Mouse (Mus musculus) MEL (cell line): Measurements from ENCODE around the gene Mrm2.

Experiments used
- BHLHE40 ChIP-seq: IDR thresholded peaks from 2 replicates; pipeline ENCODE4 v1.6.1; 2012; ENCODE audit warnings: low read depth, mild to moderate bottlenecking, inconsistent platforms, low read length, improper control_type of control experiment, borderline replicate concordance
- CTCF ChIP-seq, 3 experiments: IDR thresholded peaks in 2 of 3; conservative IDR thresholded peaks in 1 of 3; 2 replicates each; pipeline ENCODE4 v1.5.1; 2011 to 2012; ENCODE audit warnings: low read length in 3 of 3, low read depth in 2 of 3, mild to moderate bottlenecking in 2 of 3, improper control_type of control experiment in 1 of 3, inconsistent platforms in 1 of 3, mixed read lengths in 1 of 3, moderate library complexity in 1 of 3; ENCODE audit not compliant: control insufficient read depth in 1 of 3, insufficient read depth in 1 of 3, poor library complexity in 1 of 3, severe bottlenecking in 1 of 3
- E2F4 ChIP-seq: IDR thresholded peaks from 2 replicates; pipeline ENCODE4 v1.6.1; 2011; ENCODE audit warnings: low read depth, low read length, improper control_type of control experiment, borderline replicate concordance
- HCFC1 ChIP-seq: IDR thresholded peaks from 2 replicates; pipeline ENCODE4 v1.6.1; 2012; ENCODE audit warnings: low read depth, mild to moderate bottlenecking, inconsistent platforms, low read length, improper control_type of control experiment, moderate library complexity
- MXI1 ChIP-seq: IDR thresholded peaks from 2 replicates; pipeline ENCODE4 v1.6.1; 2011; ENCODE audit warnings: mild to moderate bottlenecking, low read depth, low read length, improper control_type of control experiment
- NRF1 ChIP-seq: IDR thresholded peaks from 2 replicates; pipeline ENCODE4 v1.6.1; 2014; ENCODE audit warnings: low read depth, mild to moderate bottlenecking, inconsistent platforms, low read length, improper control_type of control experiment, moderate library complexity; ENCODE audit not compliant: poor library complexity, insufficient read depth, severe bottlenecking
- POLR2A ChIP-seq, 2 experiments: IDR thresholded peaks; 2 replicates each; pipeline ENCODE4 v1.6.1; 2011 to 2012; ENCODE audit warnings: low read length in 2 of 2, mild to moderate bottlenecking in 2 of 2, control low read depth in 1 of 2, improper control_type of control experiment in 1 of 2, low read depth in 1 of 2, moderate library complexity in 1 of 2; ENCODE audit not compliant: control insufficient read depth in 1 of 2, insufficient read depth in 1 of 2, poor library complexity in 1 of 2
- POLR2AphosphoS5 ChIP-seq: IDR thresholded peaks from 2 replicates; pipeline ENCODE4 v1.6.1; 2012; ENCODE audit warnings: low read depth, borderline replicate concordance, mild to moderate bottlenecking, inconsistent platforms, low read length, moderate library complexity, mixed read lengths
- RAD21 ChIP-seq: IDR thresholded peaks from 2 replicates; pipeline ENCODE4 v1.6.1; 2011; ENCODE audit warnings: mild to moderate bottlenecking, low read depth, low read length, improper control_type of control experiment
- RCOR1 ChIP-seq: IDR thresholded peaks from 2 replicates; pipeline ENCODE4 v1.6.1; 2012; ENCODE audit warnings: low read depth, mild to moderate bottlenecking, inconsistent platforms, low read length, improper control_type of control experiment
- SMC3 ChIP-seq: IDR thresholded peaks from 2 replicates; pipeline ENCODE4 v1.6.1; 2011; ENCODE audit warnings: low read depth, low read length, improper control_type of control experiment
- USF1 ChIP-seq: IDR thresholded peaks from 2 replicates; pipeline ENCODE4 v1.6.1; 2014; ENCODE audit warnings: low read depth, mild to moderate bottlenecking, inconsistent platforms, low read length, improper control_type of control experiment, moderate library complexity
- ZC3H11A ChIP-seq: IDR thresholded peaks from 2 replicates; pipeline ENCODE4 v1.6.1; 2012; ENCODE audit warnings: low read depth, mild to moderate bottlenecking, inconsistent platforms, low read length, improper control_type of control experiment

DNA sequence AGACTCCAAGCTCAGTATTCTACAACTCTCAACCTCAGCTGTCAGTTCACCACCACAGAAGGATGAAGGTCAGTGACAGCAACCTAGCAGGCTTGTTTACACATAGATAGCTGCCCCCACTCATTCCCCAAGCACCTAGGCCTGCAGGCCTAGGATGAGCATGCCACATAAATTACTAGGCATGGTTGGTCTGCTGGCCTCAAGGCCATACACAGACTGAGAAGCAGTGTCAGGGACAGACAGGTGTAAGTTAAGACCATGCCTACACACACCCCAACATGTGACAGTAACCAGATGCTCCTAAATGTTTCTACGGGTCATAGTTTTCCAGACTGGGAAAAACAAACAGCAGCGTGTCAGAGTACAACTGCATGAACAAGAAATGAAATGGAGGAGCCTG is 37.8 kb upstream of the Mrm2 start:
- no peak for TF ChIP-seq POLR2A (IDR thresholded peaks at IDR 0.05; ENCODE audit: control insufficient read depth in 1 of 2, insufficient read depth in 1 of 2, low read depth in 1 of 2, low read length in 2 of 2, poor library complexity in 1 of 2)
- TF ChIP-seq CTCF (IDR thresholded peaks at IDR 0.05 in 2 of 3, conservative IDR thresholded peaks at IDR 0.05 in 1 of 3; ENCODE audit: control insufficient read depth in 1 of 3, insufficient read depth in 1 of 3, low read depth in 2 of 3, low read length in 3 of 3, poor library complexity in 1 of 3, severe bottlenecking in 1 of 3) = no peak
- no peak for TF ChIP-seq E2F4
- TF ChIP-seq RAD21 = no peak
- no peak for TF ChIP-seq ZC3H11A
- TF ChIP-seq USF1 = no peak
- TF ChIP-seq BHLHE40 = no peak
- no peak for TF ChIP-seq RCOR1
- TF ChIP-seq NRF1 = no peak
- no peak for TF ChIP-seq POLR2AphosphoS5
- TF ChIP-seq HCFC1 = no peak
- TF ChIP-seq SMC3 = no peak
- no peak for TF ChIP-seq MXI1
